Mouse (Mus musculus): ENCODE data around the gene Gm16442. TPM values are rescaled to one million over a fixed set of nuclear protein-coding genes. Genes with fewer than 3 reads are reported as not detected.

Gm16442 gene
- not detected for total RNA-seq (2023)

GRCm38 (mm10) chr7:20122479-20122878 is at the start of gene Gm16442:
Gene Gm16442, minus strand, starts transcription at chr7:20122579.

GRCm38 (mm10) chr7:20168277-20168676 is 45.9 kb upstream of the Gm16442 start, which contains the start of gene Vmn1r94:
Gene Vmn1r94, minus strand, starts transcription at chr7:20168377.

GRCm38 (mm10) chr7:20138988-20139387 is 16.6 kb upstream of the Gm16442 start, which contains the start of gene Vmn1r93:
Gene Vmn1r93, minus strand, starts transcription at chr7:20139088.

GRCm38 (mm10) chr7:20099380-20099779 is 23.0 kb downstream of the Gm16442 start, which contains the start of gene Vmn1r91:
Gene Vmn1r91, plus strand, starts transcription at chr7:20099680.

Other genes starting within 250 kb of the Gm16442 start
- not detected for gene Ceacam19, start 234.6 kb downstream of the Gm16442 start, total RNA-seq (2023)
- gene Pvr, start 201.4 kb downstream of the Gm16442 start, total RNA-seq (2023): 92.4 TPM
- gene Igsf23, start 171.8 kb downstream of the Gm16442 start, total RNA-seq (2023): 5.5 TPM
- not detected for gene Ceacam20, start 157.2 kb downstream of the Gm16442 start, total RNA-seq (2023)
- not detected for gene Nlrp9b, start 131.1 kb downstream of the Gm16442 start, total RNA-seq (2023)
- not detected for gene Vmn1r91, start 22.9 kb downstream of the Gm16442 start, total RNA-seq (2023)
- not detected for gene Vmn1r93, start 16.5 kb upstream of the Gm16442 start, total RNA-seq (2023)
- not detected for gene Vmn1r94, start 45.8 kb upstream of the Gm16442 start, total RNA-seq (2023)
- not detected for gene Vmn1r95, start 71.1 kb upstream of the Gm16442 start, total RNA-seq (2023)
- gene Gm6164, start 83.0 kb upstream of the Gm16442 start, total RNA-seq (2023): not detected
- not detected for gene Gm4498, start 111.2 kb upstream of the Gm16442 start, total RNA-seq (2023)
- not detected for gene Gm5890, start 140.3 kb upstream of the Gm16442 start, total RNA-seq (2023)
- gene Gm4133, start 211.5 kb upstream of the Gm16442 start, total RNA-seq (2023): not detected